Comparison of ENCODE assay signal across 10 mouse cellular contexts in the genomic region with DNA sequence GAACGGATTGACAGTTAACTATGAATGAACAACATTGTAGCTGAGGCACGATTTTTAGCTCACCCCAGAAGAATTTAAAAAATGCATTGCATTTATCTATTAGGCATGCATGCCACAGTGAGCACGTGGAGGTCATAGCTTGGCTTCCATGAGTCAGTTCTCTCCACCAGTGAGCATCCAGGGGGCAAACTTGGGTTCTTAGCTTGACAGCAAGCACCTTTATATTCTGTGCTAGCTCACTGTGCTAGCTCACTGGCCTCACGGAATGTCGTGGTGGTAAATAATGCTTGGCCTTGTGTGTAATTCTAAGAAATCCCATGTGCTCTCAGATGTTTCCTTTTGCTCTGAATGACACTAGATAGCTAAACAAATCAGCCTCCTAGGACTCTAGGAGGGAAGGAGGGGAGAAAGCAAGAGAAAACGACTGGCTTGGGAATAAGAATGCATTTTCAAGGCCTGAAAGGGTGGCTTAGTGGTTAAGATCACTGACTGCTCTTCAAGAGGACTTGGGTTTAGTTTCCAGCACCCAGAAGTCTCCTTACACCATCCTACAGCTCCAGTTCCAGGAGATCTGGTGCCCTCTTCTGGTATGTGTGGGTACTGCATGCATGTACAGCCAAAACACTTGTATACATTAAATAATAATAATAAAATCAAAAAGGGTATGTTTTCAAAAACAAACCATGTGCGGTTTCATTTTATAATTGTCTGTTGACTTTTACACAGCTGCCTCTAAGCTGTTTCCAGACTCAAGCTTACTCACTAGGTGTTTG.
A peak's percentile ranks its signal among the peaks of the same experiment; 100 is the strongest.
DNase-seq lines count a peak whose midpoint lies in the region; ATAC-seq and TF ChIP-seq lines count a peak whose summit lies in the region.
"Had no signal": no experiment of that assay in that cellular context is flagged by ENCODE, and none has a peak within 500 bp of the region (broad histone marks: within the 10 kb centered on the region; RNA-seq: fewer than 3 reads in every experiment).

No protein-coding gene starts in this region.

- no peaks in the 10 kb centered on the region for H3K4me1 ChIP-seq in intestine, postnatal 0 days (replicated peaks; ENCODE audit: control insufficient read depth, insufficient read depth, low read length)
- no peaks in the 10 kb centered on the region for H3K4me1 ChIP-seq in intestine, embryonic 16.5 days (ENCODE audit: control insufficient read depth, insufficient read depth, low read length)
- no peaks in the 10 kb centered on the region for H3K4me1 ChIP-seq in testis, adult 2 months (ENCODE audit: control insufficient read depth, insufficient read depth, low read length)
- H3K4me1 ChIP-seq in heart, embryonic 12.5 days (replicated peaks), result 0 out of 2 replicates have a peak, but pooled peaks cover 4% of the 10 kb centered on the region
- H3K4me1 ChIP-seq: forebrain, embryonic 10.5 days had no signal

- no peak for DNase-seq in testis, postnatal 10 days (ENCODE audit: low spot score)
- DNase-seq in c-Kit-negative CD71-positive TER-119-positive erythroid progenitor cells, embryonic 14.5 days (ENCODE audit: low read depth, low spot score), result peak; percentile 1
- DNase-seq in adrenal gland, postnatal 25 days, result no peak
- DNase-seq: gastrocnemius, postnatal 14 days; lung, postnatal 14 days had no signal

- TF ChIP-seq POLR2A in testis, adult 2 months (IDR thresholded peaks at IDR 0.05; ENCODE audit: control insufficient read depth, low read depth, low read length), result no peak

- H3K4me2 ChIP-seq in intestine, postnatal 0 days (replicated peaks; ENCODE audit: low read depth), result no peak overlapping the region
- H3K4me2 ChIP-seq in intestine, embryonic 16.5 days (ENCODE audit: low read depth, low read length), result no peak overlapping the region
- no peak overlapping the region for H3K4me2 ChIP-seq in heart, embryonic 12.5 days

- H3K36me3 ChIP-seq in intestine, postnatal 0 days (ENCODE audit: control insufficient read depth, insufficient read depth), result no peaks in the 10 kb centered on the region
- H3K36me3 ChIP-seq in intestine, embryonic 16.5 days (ENCODE audit: control insufficient read depth, insufficient read depth, low read length), result no peaks in the 10 kb centered on the region
- no peaks in the 10 kb centered on the region for H3K36me3 ChIP-seq in testis, adult 2 months (ENCODE audit: control insufficient read depth, insufficient read depth, low read length)
- H3K36me3 ChIP-seq in heart, embryonic 12.5 days, result no peaks in the 10 kb centered on the region
- H3K36me3 ChIP-seq: forebrain, embryonic 10.5 days had no signal

- H3K27me3 ChIP-seq in intestine, postnatal 0 days (replicated peaks; ENCODE audit: control insufficient read depth, insufficient read depth, low read length), result no peaks in the 10 kb centered on the region
- no peaks in the 10 kb centered on the region for H3K27me3 ChIP-seq in intestine, embryonic 16.5 days (replicated peaks; ENCODE audit: control insufficient read depth, insufficient read depth, low read length)
- no peaks in the 10 kb centered on the region for H3K27me3 ChIP-seq in testis, adult 2 months (ENCODE audit: control insufficient read depth, insufficient read depth, low read length)
- no peaks in the 10 kb centered on the region for H3K27me3 ChIP-seq in heart, embryonic 12.5 days (replicated peaks)

- 77% methylated on average over 7 of the region's 7 CpGs for WGBS in intestine, postnatal 0 days
- 76% methylated on average over 7 of the region's 7 CpGs for WGBS in intestine, embryonic 16.5 days
- WGBS in heart, embryonic 12.5 days, result 62% methylated on average over 7 of the region's 7 CpGs

- H3K9me3 ChIP-seq in intestine, postnatal 0 days (ENCODE audit: control insufficient read depth), result no peaks in the 10 kb centered on the region
- H3K9me3 ChIP-seq in intestine, embryonic 16.5 days (ENCODE audit: control insufficient read depth, low read length), result no peaks in the 10 kb centered on the region
- peaks cover 5% of the 10 kb centered on the region; the same call in 1 of the 2 replicates for H3K9me3 ChIP-seq in heart, embryonic 12.5 days (replicated peaks)

- no peak for ATAC-seq in intestine, postnatal 0 days
- ATAC-seq in intestine, embryonic 16.5 days, result no peak
- no peak for ATAC-seq in heart, embryonic 12.5 days (ENCODE audit: insufficient number of reproducible peaks, low FRiP score)

- TF ChIP-seq CTCF in intestine, postnatal 0 days (IDR thresholded peaks at IDR 0.05; ENCODE audit: low read depth), result peak; percentile 67
- TF ChIP-seq CTCF in testis, adult 2 months (IDR thresholded peaks at IDR 0.05; ENCODE audit: control insufficient read depth, insufficient read depth, insufficient replicate concordance, low read depth, low read length), result 0 out of 2 replicates have a peak, but pooled peaks have one; percentile 18

- no peak overlapping the region for H3K4me3 ChIP-seq in intestine, postnatal 0 days (ENCODE audit: low read depth, low read length)
- no peak overlapping the region for H3K4me3 ChIP-seq in intestine, embryonic 16.5 days (ENCODE audit: low read length)
- no peak overlapping the region for H3K4me3 ChIP-seq in testis, adult 2 months (ENCODE audit: control insufficient read depth, low read depth, low read length)
- H3K4me3 ChIP-seq in heart, embryonic 12.5 days, result no peak overlapping the region
- H3K4me3 ChIP-seq: forebrain, embryonic 10.5 days had no signal

- H3K27ac ChIP-seq in intestine, postnatal 0 days (ENCODE audit: low read depth, low read length), result no peak overlapping the region
- H3K27ac ChIP-seq in intestine, embryonic 16.5 days (ENCODE audit: low read length), result no peak overlapping the region
- H3K27ac ChIP-seq in testis, adult 2 months (ENCODE audit: control insufficient read depth, insufficient read depth, low read depth, low read length), result no peak overlapping the region
- no peak overlapping the region for H3K27ac ChIP-seq in heart, embryonic 12.5 days (ENCODE audit: poor library complexity, severe bottlenecking)
- H3K27ac ChIP-seq: forebrain, embryonic 10.5 days had no signal

- H3K9ac ChIP-seq in intestine, postnatal 0 days (ENCODE audit: low read depth, low read length), result no peak overlapping the region
- H3K9ac ChIP-seq in intestine, embryonic 16.5 days (ENCODE audit: low read depth, low read length), result no peak overlapping the region
- H3K9ac ChIP-seq in heart, embryonic 12.5 days, result no peak overlapping the region
